Mouse (Mus musculus): ENCODE data around the gene Ankdd1b.
A peak's percentile ranks its signal among the peaks of the same experiment; 100 is the strongest.

Ankdd1b gene

DNA sequence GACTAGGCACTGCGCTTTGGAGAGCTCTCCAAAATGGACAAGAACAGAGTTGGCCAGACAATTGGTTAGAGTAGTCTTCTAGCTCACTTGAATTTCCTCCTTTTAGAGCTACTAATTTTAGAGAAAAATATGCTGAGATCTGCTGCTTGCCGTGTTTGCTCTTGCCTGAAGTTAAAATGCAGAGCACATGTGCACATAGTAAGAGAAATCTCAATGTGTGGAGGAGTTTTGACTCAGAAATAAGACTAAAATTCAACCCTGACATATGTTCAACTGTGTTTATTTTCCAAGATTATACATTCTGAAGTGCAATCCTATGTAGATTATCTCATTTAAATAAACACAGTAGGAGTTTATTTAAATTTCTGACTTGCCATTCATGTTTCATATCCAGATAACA lies 65.5 kb downstream of the Ankdd1b start:
- DNase-seq = no peak

- DNase-seq = peak; percentile 18
Observed at GRCm38 (mm10) chr13:96401251-96401650, 69.7 kb downstream of the Ankdd1b start.

DNA sequence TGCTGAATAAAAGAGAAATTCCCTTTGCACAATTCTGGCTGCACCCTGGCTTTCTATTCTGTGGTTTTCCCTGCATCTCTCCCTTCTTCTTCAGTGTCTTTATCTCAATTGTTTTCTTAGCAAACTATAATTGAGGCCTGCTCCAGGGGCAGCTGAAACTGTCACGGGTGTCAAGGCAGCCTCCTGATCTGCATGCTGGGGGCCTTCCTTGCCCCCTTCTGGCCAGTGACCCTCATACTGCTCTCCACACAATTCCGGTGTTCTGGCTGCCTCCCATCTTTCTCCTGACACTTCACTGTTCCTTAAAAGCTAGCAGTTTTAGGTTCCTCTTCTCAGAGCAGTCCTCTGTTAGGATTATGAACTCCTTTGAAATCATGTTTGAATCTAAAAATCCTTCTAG lies 81.7 kb downstream of the Ankdd1b start:
- DNase-seq = no peak

DNA sequence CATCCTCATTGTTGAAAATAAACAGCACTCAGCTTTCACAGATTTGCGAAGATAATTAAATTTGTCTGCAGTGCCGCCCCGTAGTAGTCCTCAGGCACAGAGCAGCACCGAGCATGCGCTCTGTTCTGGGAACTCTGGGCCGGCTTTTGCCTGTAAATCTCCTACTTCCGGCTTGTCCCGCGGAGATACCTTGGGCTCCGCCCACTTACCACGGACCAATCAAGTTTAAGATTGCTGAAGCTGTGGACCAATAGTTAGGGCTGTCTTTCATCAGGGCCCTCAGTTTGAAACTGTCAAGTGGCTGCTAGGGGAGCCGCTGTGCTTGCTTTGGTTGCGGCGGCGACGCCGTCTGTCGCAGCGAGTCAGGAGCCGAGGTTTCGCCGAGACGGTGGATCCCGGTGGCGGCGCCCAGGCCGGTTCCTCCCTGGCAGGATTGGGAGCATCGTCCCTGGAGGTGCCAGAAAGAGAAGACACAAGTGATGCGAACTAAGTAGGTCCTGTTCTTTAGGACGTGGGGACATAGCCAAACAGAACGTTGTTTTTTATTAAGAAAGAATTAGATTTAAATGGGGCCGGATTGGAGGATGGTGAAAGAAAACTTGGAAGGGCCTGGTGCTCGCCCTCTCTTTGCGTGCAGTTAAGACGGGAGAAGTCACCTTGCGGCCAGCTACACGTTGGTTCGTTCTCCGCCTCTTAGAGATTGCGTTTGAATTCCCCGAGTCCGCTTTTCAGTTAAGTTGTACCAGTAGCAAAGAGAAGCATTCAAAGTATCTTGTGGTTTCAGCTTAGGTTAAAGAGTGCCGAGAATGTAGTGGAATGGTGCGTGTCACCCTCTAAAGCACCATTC lies 82.7 kb downstream of the Ankdd1b start, which contains the start of gene Poc5:
Gene Poc5 (plus strand): TSS at position 253 of the 847 bp plus-strand sequence.
- DNase-seq = peak; percentile 98

DNA sequence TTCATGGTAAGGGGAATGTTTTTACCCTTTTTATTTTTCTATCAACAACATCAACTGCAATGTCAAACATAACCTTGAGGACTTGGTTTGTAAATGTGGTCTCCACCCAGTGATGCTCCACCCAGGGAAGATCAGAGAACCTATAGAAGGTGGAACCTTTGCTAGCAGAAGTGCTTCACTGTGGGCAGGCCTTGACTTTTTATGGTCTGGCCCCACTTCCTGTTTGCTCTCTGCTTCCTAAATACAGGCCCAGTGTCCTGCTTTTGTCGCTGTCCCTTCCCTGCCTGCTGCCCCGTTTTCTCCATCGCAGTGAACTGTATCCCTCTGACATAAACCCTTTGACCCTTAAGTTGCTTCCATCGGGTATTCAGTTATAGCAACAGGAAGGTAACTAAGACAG lies 93.1 kb downstream of the Ankdd1b start:
- no peak for DNase-seq

- peak; percentile 12 for DNase-seq
Observed at GRCm38 (mm10) chr13:96376871-96377270, 94.1 kb downstream of the Ankdd1b start.

DNA sequence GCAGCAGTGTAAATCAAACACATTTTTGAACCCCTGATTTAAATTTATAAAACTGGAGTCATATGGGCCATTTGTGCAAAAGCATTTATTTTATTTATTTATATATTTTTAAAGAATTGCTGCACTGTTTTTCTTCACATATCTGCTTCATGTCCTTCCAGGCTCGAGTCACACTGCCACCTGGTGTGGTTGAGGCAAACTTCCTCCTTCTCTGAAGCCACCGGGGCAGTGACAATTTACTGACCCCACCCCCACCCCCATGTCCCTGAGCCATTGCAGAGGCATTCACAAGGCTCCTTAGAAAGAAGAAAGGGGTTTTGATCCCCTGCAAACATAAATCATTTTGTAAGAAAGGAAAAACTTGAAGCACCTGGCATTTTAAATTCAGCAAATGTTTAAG lies 95.5 kb downstream of the Ankdd1b start:
- DNase-seq = peak; percentile 14

Measured in kidney, postnatal 10 days (tissue).